Mouse (Mus musculus) midbrain, postnatal 0 days (tissue): ENCODE results near the gene 1700023F06Rik. TPM values are rescaled to one million over a fixed set of nuclear protein-coding genes. Genes with fewer than 3 reads are reported as not detected.

ENCODE experiments used
- ATAC-seq: fragments of 200-750 bp; cut with Nextera tagmentation; 2 replicates; pipeline ENCODE4 v1.8.0; 2017; ENCODE audit warnings: moderate number of reproducible peaks, mild to moderate bottlenecking, moderate TSS enrichment, moderate library complexity; ENCODE audit not compliant: low FRiP score
- DNase-seq: peaks from one replicate; pipeline ENCODE4 v3.0.0-alpha.2; 2015; ENCODE audit warnings: low spot score
- H3K27ac ChIP-seq: fragments of 300-500 bp; sonication (generic); 2 replicates; pipeline ENCODE4 v1.5.1; 2014; ENCODE audit warnings: low read depth, mild to moderate bottlenecking, low read length, mixed read lengths
- H3K27me3 ChIP-seq: fragments of 300-500 bp; sonication (generic); 2 replicates; pipeline ENCODE4 v1.6.1; 2014; ENCODE audit warnings: low read length, control low read depth, mixed read lengths; ENCODE audit not compliant: insufficient read depth
- H3K36me3 ChIP-seq: fragments of 300-500 bp; sonication (generic); 2 replicates; pipeline ENCODE4 v1.6.1; 2014; ENCODE audit warnings: low read length, control low read depth, mixed read lengths; ENCODE audit not compliant: insufficient read depth
- H3K4me1 ChIP-seq: fragments of 300-500 bp; sonication (generic); 2 replicates; pipeline ENCODE4 v1.6.1; 2014; ENCODE audit warnings: mild to moderate bottlenecking, control low read depth, antibody characterized with exemption, low read length, mixed read lengths; ENCODE audit not compliant: insufficient read depth
- H3K4me2 ChIP-seq: fragments of 300-500 bp; sonication (generic); 2 replicates; pipeline ENCODE4 v1.6.1; 2014; ENCODE audit warnings: low read depth, mild to moderate bottlenecking, low read length, mixed read lengths; ENCODE audit not compliant: poor library complexity, severe bottlenecking
- H3K4me3 ChIP-seq: fragments of 300-500 bp; sonication (generic); 2 replicates; pipeline ENCODE4 v1.5.1; 2014; ENCODE audit warnings: low read depth, mild to moderate bottlenecking, low read length, moderate library complexity
- H3K9ac ChIP-seq: fragments of 300-500 bp; sonication (generic); replicated peaks from 2 replicates; pipeline ENCODE4 v1.6.1; 2014; ENCODE audit warnings: mild to moderate bottlenecking, low read length, moderate library complexity, mixed read lengths; ENCODE audit not compliant: poor library complexity, severe bottlenecking
- H3K9me3 ChIP-seq: fragments of 300-500 bp; sonication (generic); 2 replicates; pipeline ENCODE4 v1.6.1; 2016; ENCODE audit warnings: low read length, control low read depth
- CTCF ChIP-seq: IDR thresholded peaks from 2 replicates; pipeline ENCODE4 v1.5.1; 2016; ENCODE audit warnings: antibody characterized with exemption, mild to moderate bottlenecking
- WGBS: fragments of 180-500 bp; shearing (Covaris S2); extraction: QIAGEN DNeasy Blood & Tissue Kit; methylation state at CpG from one replicate; pipeline ENCODE4 v1.1.7; 2014; 5-methylcytosine and 5-hydroxymethylcytosine counted together
- polyA plus RNA-seq: library from polyadenylated mRNA; unstranded; fragments of >200 nt; fragmentation: Nextera tagmentation; extraction: Ambion mirVana; gene quantifications from 2 replicates; pipeline ENCODE4 v1.2.1, GENCODE M21; 2015
- total RNA-seq: library from RNA; depleted of rRNA; stranded (reverse); fragments of >200 nt; gene quantifications from 2 replicates; pipeline ENCODE4 v1.2.3, GENCODE M21; 2014

1700023F06Rik gene
- total and polyA plus RNA-seq, 2 experiments from 2014 or later, result 4.9 TPM; not detected in 1

DNA sequence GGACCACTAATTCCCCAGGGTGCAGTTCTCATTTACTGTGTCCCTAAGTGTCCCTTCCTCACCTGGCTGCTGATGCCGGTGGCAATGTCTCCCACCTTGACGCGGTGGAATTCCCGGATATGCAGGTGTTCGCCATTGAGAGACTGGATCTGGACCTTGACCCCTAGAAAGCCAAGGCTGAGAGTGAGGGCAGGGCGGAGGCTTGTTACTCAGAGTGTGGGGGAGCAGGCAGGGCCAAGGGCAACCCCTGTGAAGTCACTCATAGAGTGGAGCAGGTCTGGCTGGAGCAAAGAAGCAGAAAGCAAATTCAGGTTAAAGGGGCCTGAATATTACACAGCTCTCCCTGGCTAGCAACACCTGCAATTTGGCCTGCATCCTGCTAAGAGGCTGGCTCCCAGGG lies 13.1 kb upstream of the 1700023F06Rik start:
- Histone ChIP-seq H3K27me3 (no peaks in the 10 kb centered on the region), H3K9me3 (no peaks in the 10 kb centered on the region), H3K36me3 (peaks cover 37% of the 10 kb centered on the region), H3K9ac (no peak overlapping the region), H3K4me1 (no peaks in the 10 kb centered on the region; the same call in 1 of the 2 replicates), H3K27ac (no peak overlapping the region), H3K4me2 (no peak overlapping the region), H3K4me3 (no peak overlapping the region)
- TF ChIP-seq CTCF, result no peak
- DNase-seq (no peak), ATAC-seq (no peak)
- WGBS, result 94% methylated on average over 6 of the region's 6 CpGs

DNA sequence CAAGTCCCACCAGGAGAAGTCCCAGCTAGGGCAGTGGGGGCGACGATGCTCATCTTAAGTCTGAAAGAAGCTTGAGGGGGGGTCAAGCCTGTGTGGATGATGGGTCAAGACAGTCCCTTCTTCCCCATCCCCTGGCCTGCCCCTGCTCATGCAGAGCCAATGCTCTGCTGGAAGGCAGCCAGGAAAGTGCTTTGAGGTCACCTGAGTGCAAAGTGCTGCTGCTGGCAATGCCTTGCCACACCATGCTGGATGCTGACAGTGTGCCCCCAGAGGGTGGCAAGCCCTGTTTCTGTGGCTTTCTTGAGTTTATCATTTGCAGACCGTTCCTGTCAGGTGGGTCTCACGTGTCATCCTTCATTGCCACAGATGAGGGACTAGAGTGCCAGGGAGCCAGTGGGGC lies 11.6 kb upstream of the 1700023F06Rik start:
- no peak overlapping the region for H3K9ac ChIP-seq
- H3K27ac ChIP-seq, result no peak overlapping the region
- H3K4me1 ChIP-seq, result no peaks in the 10 kb centered on the region; the same call in 1 of the 2 replicates
- H3K9me3 ChIP-seq, result no peaks in the 10 kb centered on the region
- peaks cover 30% of the 10 kb centered on the region for H3K36me3 ChIP-seq
- H3K4me3 ChIP-seq, result no peak overlapping the region
- H3K27me3 ChIP-seq, result no peaks in the 10 kb centered on the region
- WGBS, result 78% methylated on average over 4 of the region's 4 CpGs
- H3K4me2 ChIP-seq, result no peak overlapping the region
- DNase-seq (no peak), ATAC-seq (no peak)
- no peak for TF ChIP-seq CTCF

DNA sequence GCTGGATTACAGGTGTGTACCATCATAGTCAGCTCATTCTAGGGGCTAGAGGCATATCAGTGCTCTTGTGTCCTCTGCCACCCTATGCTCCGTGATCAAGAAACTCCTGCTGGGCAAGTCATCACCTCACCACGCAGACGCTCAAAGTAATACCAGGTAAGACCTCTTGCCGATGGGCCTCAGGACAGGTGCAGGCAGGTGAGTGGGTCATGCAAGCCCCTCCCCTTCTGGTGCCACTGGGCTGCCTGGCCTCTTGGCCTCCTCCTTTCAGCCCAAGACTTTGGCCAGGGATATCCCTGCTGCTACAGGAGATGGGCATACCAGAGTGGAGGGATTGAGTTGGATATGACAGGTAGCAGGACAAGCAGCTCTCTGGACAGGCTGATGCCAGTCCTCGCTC lies 10.9 kb upstream of the 1700023F06Rik start:
- no peak overlapping the region for H3K9ac ChIP-seq
- DNase-seq, result no peak
- H3K9me3 ChIP-seq, result no peaks in the 10 kb centered on the region
- H3K4me3 ChIP-seq, result no peak overlapping the region
- WGBS, result 93% methylated on average over 5 of the region's 5 CpGs
- no peaks in the 10 kb centered on the region; the same call in 1 of the 2 replicates for H3K4me1 ChIP-seq
- peaks cover 25% of the 10 kb centered on the region for H3K36me3 ChIP-seq
- H3K27ac ChIP-seq, result no peak overlapping the region
- H3K27me3 ChIP-seq, result no peaks in the 10 kb centered on the region
- no peak for ATAC-seq
- TF ChIP-seq CTCF, result no peak
- no peak overlapping the region for H3K4me2 ChIP-seq

DNA sequence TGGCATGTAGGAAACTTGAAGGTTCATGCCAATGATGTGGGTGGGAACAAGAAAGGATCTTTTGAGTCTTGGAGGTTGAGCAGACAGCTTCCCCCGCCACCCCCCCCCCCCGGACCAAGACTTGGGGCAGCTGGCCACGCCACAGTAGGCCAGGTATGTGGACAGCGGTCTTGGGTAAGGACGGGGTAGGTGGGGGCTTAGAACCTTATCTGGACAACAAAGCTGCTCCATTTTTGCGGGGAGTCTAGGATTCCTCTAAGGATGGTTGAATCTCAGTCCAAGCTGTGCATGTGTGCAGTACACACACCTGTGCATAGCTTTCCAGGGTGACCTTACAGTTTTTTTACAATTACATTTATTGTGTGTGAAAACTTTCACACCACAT lies 10.2 kb upstream of the 1700023F06Rik start:
- TF ChIP-seq CTCF, result no peak
- H3K4me3 ChIP-seq, result peak overlapping the region; percentile 58
- no peaks in the 10 kb centered on the region for H3K27me3 ChIP-seq
- H3K36me3 ChIP-seq, result peaks cover 18% of the 10 kb centered on the region
- 28% methylated on average over 6 of the region's 6 CpGs for WGBS
- DNase-seq (no peak), ATAC-seq (peak; percentile 52)
- H3K27ac ChIP-seq, result peak overlapping the region; percentile 62
- H3K9ac ChIP-seq, result peak overlapping the region; percentile 64
- H3K9me3 ChIP-seq, result no peaks in the 10 kb centered on the region
- H3K4me2 ChIP-seq, result peak overlapping the region; percentile 96
- H3K4me1 ChIP-seq, result no peaks in the 10 kb centered on the region; the same call in 1 of the 2 replicates

DNA sequence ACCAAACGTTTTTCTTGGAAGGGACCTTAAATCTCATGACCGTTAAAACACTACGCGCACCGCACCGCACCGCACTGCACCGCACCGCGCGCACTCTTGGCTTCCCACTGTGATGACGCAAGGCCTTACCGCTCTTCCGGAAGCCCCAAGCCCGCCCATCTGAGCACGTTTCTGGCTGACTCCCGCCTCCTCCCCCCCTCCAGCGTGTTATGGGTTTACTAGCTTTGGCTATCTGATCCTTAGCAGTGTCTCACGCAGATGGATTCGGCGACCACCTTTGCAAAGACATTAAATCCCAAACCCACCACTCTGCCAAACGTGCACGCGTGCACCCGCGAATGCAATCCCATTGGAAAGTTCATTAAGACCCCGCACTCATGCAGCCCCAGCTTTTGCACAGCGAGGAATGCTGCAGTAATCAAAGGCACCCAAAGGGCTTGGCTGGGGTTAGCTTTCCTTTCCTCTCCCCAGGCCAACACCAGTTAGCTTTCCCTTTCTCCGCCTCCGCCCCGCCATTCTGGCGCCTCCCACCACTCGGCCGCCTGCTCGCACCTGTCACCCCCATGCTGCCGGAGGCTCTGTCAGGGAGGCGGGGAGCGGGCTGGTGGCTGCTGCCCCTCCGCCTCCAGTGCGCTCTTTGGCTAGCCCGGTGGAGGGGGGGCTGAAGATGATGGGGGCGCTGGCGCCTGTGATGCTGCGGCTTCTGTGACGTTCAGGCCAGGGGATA lies 9.6 kb upstream of the 1700023F06Rik start, which contains the start of gene Spata32:
Spata32 (minus strand) TSS at position 643 of the 727 bp plus-strand sequence.
- Histone ChIP-seq H3K9ac (peak within 1 kb of the TSS; percentile 64), H3K27me3 (no peaks in the 10 kb centered on the region), H3K4me2 (peak within 1 kb of the TSS; percentile 96), H3K36me3 (peaks cover 16% of the 10 kb centered on the region), H3K4me1 (no peaks in the 10 kb centered on the region; the same call in 1 of the 2 replicates), H3K4me3 (peak within 1 kb of the TSS; percentile 58), H3K27ac (peak within 1 kb of the TSS; percentile 62), H3K9me3 (no peaks in the 10 kb centered on the region)
- ATAC-seq, result peak; percentile 85
- DNase-seq, result peak; percentile 84
- no peak for TF ChIP-seq CTCF
- under 1% methylated on average over 45 of the region's 45 CpGs for WGBS

DNA sequence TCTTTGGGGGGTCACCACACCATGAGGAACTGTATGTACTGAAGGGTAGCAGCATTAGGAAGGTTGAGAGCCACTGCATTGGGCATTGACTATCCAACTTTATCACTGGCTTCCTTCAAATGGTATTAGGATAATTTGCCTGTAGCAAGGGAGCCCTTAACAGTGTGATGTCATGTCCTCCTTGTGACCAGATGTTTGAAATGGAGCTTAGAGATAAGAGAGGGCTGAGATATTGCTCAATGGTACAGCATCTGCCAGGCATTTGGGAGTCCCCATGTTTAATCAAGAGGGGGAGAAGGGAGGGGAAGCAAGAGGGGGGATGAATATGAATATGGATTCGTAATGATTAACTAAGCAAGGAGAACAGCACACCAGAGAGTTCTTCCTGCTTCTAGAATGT lies 7.0 kb upstream of the 1700023F06Rik start:
- no peak for TF ChIP-seq CTCF
- Histone ChIP-seq H3K4me2 (no peak overlapping the region), H3K9ac (no peak overlapping the region), H3K4me3 (no peak overlapping the region), H3K36me3 (peaks cover 6% of the 10 kb centered on the region), H3K9me3 (no peaks in the 10 kb centered on the region), H3K4me1 (no peaks in the 10 kb centered on the region; the same call in 1 of the 2 replicates), H3K27me3 (no peaks in the 10 kb centered on the region), H3K27ac (no peak overlapping the region)
- 70% methylated on average over 1 of the region's 1 CpGs for WGBS
- ATAC-seq (no peak), DNase-seq (no peak)
